Mouse (Mus musculus) erythroblast, adult 5-6 weeks (primary cell): ENCODE data around the gene Ptprn2. TPM values are rescaled to one million over a fixed set of nuclear protein-coding genes. Genes with fewer than 3 reads are reported as not detected.

Experiments
- ATAC-seq: replicated peaks from 2 replicates; pipeline ENCODE4 v1.8.0; 2016; ENCODE audit warnings: moderate number of reproducible peaks, mild to moderate bottlenecking, moderate TSS enrichment, inconsistent platforms; ENCODE audit not compliant: poor library complexity, low FRiP score, severe bottlenecking
- total RNA-seq, 2 experiments: library from RNA; stranded (forward) in 1 of 2; stranded (reverse) in 1 of 2; fragments of 150-400 nt in 1 of 2; fragments of 200-764, 138-1000 nt in 1 of 2; gene quantifications; 2 replicates each; pipeline versions ENCODE4 v1.2.3 to v1.2.4; 2015 to 2017; ENCODE audit warnings: low replicate concordance in 2 of 2

The Ptprn2 gene
- total RNA-seq (2015; ENCODE audit: low replicate concordance) = not detected in 2 replicates
- total RNA-seq (2017; ENCODE audit: low replicate concordance) = not detected in 2 replicates

GRCm38 (mm10) chr12:116485591-116486403 lies at the start of gene Ptprn2:
TSS of gene Ptprn2 (plus strand) at chr12:116485720.
- no peak for ATAC-seq

GRCm38 (mm10) chr12:116436125-116436524 lies 49.4 kb upstream of the Ptprn2 start:
- ATAC-seq = no peak

DNA sequence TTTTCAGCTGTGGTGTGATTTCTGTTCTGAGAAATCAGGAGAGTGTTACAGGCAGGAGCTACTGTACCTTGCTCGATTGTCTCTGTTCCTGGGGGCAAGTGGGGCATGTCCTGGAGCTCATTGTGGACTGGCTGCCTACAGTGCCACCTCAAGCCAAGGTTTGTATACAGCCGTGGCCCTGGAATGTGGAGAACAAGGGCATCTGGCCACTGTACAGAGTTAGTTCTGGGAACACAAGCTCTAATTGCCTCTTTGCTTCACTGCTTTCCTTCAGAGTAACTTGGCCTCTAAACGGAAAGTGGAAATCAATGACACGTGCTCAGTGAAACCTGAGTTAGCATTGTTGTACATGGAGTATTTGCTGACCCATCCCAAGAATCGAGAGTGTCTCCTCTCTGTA lies 46.9 kb upstream of the Ptprn2 start:
- ATAC-seq = no peak

- no peak for ATAC-seq
Observed at GRCm38 (mm10) chr12:116442184-116442583, 43.3 kb upstream of the Ptprn2 start.

GRCm38 (mm10) chr12:116449536-116449935 lies 36.0 kb upstream of the Ptprn2 start:
- ATAC-seq = no peak

DNA sequence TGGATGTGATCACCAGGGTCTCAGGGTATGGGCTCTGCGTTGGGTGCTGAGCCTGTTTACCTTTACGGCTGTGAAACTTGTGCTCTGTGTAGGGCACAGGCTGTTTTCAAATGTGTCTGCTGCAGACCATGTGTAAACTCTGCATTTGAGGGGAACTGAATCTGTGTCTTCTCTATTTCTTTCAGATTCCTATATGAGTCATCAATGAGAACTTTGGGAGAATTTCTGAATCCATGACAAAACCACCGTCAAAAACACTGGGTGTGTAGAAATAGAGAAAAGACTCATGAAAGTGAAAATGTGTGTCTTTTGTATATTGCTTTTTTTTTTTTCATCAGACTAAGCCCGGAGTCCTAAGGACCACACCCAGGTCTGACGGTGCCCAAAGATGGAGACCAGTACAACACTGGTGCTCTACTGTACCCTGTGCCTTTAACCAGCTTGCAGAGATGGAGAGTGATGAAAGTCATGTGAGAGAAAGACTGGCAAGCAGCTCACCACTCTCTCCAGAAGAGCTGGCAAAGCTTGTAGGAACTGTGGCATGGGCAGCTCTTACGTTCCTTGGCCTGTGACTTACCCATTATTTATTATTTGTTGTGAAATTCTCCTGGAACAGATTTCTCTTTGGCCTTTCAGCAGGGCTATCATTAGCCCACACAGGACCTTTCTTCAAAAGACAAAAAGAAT lies 25.0 kb upstream of the Ptprn2 start:
- ATAC-seq = no peak

DNA sequence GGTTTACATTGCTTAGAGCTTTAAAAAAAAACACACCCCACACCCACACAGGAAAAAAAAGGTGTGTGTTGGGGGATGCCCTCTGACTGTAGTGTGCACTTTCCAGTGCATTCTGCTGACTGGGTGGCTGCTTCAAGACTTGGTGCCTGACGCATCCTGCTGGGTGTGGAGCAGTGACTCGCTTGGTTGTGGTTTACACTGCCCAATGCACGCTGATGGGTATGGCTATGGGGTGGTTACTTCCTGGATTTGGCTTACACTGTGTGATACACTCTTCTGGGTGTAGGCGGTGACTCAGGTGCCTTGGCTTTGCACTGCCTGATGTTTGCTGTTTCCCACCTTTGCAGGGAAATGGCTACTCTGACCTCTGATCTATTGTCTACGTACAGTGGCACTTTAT lies 18.5 kb upstream of the Ptprn2 start:
- no peak; the same call in 1 of the 2 replicates for ATAC-seq

DNA sequence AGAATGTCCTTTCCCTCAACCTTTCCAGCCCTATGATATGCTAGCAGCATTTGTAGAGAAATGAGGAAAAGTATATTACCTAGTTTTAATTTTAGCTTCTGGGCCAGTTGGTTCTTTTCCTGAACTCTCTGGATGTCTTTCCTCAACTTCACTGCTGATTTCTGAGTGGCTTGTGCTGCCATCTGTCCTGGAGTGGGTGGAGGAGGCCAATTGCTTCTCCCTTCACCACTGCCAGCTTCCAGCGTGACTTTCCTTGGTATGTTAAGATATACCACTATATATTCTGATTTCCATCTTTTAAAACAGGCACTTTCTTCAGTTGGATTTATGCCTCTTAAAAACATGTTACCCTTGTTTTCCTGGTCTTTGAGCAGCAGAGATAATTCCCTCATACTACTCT lies 17.2 kb upstream of the Ptprn2 start:
- ATAC-seq = no peak

GRCm38 (mm10) chr12:116469096-116469495 lies 16.4 kb upstream of the Ptprn2 start:
- no peak for ATAC-seq

DNA sequence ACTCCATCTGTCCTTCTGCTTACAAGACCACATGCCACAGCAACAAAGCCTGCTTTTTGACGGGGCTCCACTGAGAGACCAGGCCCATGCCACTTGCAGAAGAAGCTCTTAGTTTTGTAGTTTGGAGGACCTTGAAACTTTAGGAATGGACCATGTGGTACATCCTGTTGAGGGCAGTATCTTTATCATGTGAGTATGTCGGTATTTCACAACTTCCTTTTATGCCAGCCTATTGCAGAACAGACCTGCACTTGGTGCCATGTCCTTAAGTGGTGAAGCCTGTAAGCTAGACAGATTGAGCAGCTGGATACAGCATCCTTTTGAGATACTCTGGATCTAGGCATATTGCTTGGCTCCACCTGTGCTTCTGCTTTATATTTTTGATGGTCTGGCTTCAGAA lies 12.3 kb upstream of the Ptprn2 start:
- no peak for ATAC-seq

GRCm38 (mm10) chr12:116473761-116474160 lies 11.8 kb upstream of the Ptprn2 start:
- ATAC-seq = no peak

DNA sequence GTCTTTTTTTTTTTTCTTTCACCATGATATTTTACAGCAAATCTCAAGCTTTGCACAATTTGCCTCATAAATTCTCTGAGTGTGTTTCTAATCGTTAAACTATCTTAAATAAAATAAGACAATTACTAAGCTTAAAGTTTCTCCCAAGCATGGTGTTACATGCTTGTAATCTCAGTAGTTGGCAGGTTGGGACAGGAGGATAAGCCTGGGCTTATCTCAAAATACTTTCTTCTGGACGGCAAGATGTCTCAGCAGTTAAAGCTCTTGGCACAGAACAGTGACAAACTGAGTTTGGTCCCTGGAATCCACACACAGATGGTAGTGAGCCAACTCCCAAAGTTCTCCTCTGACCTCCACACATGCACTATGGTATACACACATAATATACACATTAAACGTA lies 10.8 kb upstream of the Ptprn2 start:
- ATAC-seq = no peak

- ATAC-seq = no peak
Observed at GRCm38 (mm10) chr12:116478771-116479170, 6.7 kb upstream of the Ptprn2 start.

DNA sequence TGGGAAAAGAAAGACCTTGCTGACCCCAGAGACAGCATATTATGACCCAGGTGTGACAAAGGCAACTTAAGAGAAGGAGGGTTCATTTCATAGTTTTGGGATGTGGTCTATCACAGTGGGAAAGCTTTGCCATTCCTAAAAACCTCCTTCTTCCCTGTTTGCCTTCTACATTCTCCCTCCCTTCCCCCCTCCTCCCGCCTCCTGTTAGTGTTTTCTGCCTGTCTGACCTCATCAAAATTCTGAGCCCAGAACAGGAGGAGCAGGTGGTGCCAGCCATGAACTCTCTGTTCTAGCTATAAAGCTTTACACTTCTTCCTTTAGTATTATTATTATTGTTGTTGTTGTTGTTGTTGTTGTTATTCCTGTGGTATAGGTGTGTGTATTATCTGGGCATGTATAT lies 3.6 kb upstream of the Ptprn2 start:
- no peak for ATAC-seq

DNA sequence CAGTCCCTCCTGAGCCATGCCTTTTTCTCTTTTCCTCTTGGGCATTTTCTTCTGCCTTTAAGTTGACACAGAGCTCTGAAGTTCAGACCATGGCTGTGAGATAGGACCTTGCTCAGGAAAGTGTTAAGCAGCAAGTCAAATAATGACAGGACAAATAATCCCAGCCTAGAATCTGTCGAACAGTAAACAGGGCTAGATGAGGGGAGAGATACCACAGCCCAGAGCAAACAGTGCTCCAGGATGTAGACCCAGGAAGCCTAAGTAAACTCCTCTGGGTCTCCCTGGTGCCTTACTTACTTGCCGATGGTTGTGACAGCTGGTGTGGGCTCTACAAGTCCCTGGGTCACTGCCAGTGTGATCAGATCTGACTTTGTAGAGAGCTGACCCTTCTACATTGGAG lies 1.9 kb upstream of the Ptprn2 start:
- ATAC-seq = no peak

DNA sequence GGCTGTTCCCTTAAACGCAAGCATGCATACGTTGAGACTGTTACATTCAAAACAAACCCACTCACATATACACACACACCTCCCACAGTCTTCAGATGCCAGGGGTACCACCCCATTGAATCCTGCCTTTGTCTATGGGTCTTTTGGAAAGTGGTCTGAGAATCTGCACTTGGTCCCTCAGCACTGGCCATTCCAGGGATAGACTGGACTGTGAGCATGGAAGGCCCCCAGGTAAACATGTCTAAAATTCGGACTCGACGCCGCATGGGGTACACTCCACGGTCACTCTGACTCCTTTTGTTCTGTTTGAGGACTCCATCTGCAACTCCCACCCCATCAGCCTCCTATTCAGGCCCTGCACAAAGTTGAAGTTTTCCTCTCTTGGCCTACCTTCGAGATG lies 529 bp upstream of the Ptprn2 start:
- ATAC-seq = no peak

GRCm38 (mm10) chr12:116486404-116486730 lies 847 bp downstream of the Ptprn2 start:
- no peak for ATAC-seq

DNA sequence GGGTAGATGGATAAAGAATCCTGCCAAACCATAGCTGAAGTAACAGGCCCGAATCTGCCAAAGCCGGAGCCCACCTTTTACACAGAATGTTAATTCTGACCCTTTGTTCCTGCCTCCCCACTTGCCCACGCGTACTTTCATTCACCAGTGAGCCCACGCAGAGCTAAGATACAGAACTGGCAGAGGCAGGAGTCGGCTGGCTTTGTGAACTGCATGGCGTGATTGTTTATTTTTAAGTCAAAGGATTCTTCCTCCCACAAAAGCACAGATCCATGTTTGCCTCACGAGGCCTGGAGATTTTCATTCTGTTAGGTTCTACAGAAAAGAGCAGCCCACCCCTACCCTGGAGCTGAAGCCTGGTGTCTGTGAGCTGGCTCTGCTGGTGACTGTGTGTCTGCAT lies 3.3 kb downstream of the Ptprn2 start:
- no peak for ATAC-seq

DNA sequence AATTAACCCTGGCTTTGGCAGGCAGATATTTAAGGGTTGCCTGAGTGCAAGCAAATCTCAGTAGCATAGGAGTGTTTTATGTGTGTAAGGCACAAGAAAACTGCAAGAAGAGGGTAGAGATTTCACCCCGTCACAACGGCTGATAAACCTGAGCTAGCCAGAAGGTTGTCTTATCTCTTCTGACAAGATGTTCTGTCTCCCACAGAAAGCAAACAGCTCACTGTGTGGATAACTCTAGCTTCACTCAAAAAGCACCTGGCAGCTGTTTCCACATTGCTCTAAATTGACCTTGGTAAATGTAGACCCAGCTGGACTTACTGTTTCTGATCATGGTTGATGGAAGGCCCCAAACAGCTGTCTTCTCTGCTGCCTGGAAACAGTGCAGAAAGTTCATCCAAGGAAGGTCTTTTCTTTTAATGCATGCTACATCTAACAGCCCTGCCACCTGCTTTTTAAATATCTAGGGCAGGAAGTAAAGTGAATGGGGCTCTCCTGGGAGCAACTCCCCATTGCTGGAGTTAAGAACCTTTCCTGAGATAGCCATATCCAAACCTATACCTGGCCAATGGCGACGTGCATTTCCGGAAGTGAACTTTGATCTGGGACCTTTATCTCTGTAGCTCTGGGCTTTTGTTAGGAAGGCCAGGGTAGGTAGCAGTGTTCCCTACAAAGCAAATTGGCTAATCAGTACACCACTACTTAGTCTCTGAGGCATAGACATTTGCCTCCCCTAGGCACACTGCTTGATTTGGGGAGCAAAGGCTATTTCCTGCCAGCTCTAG lies 5.2 kb downstream of the Ptprn2 start:
- no peak for ATAC-seq

- ATAC-seq = no peak
Observed at GRCm38 (mm10) chr12:116498666-116499065, 13.1 kb downstream of the Ptprn2 start.

- no peak for ATAC-seq
Observed at GRCm38 (mm10) chr12:116500652-116501051, 15.1 kb downstream of the Ptprn2 start.
